25 mouse cellular contexts compared by ENCODE assay signal in the genomic region with DNA sequence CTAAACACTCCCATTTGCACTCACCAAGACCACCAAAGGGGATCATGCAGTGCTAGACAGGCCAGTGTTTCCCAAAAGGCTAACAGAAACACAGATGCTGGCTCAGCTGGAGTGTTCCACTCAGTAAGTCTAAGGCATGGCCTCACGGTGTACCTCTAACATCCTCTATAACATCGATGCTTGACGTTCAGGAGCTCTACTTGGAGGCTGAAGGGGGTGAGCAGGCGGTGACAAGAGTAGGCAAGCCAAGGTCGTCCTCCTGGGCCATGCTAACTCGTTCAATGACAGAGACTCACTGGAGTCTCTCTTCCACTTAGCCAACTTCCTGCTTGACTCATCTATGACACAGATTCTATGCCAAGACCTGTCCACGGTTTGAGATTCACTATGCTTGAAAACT.
DNase-seq lines count a peak whose midpoint lies in the region; ATAC-seq and TF ChIP-seq lines count a peak whose summit lies in the region.
"Had no signal": no experiment of that assay in that cellular context is flagged by ENCODE, and none has a peak within 500 bp of the region (broad histone marks: within the 10 kb centered on the region; RNA-seq: fewer than 3 reads in every experiment).

No protein-coding gene starts in this region.

- H3K4me2 ChIP-seq in stomach, postnatal 0 days (replicated peaks; ENCODE audit: low read depth) = no peak overlapping the region
- H3K4me2 ChIP-seq: embryonic facial prominence, embryonic 13.5 days; forebrain, embryonic 15.5 days; heart, embryonic 13.5 days; hindbrain, embryonic 14.5 days; midbrain, embryonic 15.5 days; neural tube, embryonic 15.5 days; stomach, embryonic 15.5 days had no signal

- ATAC-seq in stomach, postnatal 0 days (ENCODE audit: low FRiP score, low TSS enrichment) = no peak
- ATAC-seq: forebrain, embryonic 15.5 days; intestine, postnatal 0 days; midbrain, embryonic 15.5 days had no signal

- TF ChIP-seq EP300 in MEL (IDR thresholded peaks at IDR 0.05; ENCODE audit: low read depth in 1 of 2, low read length in 2 of 2) = no peak
- no peak for TF ChIP-seq EP300 in stomach, postnatal 0 days (optimal IDR thresholded peaks at IDR 0.05)

- H3K27ac ChIP-seq in MEL (ENCODE audit: control insufficient read depth, low read depth, low read length) = no peak overlapping the region
- H3K27ac ChIP-seq in stomach, postnatal 0 days (replicated peaks) = no peak overlapping the region
- H3K27ac ChIP-seq: embryonic facial prominence, embryonic 13.5 days; forebrain, embryonic 15.5 days; heart, embryonic 13.5 days; hindbrain, embryonic 14.5 days; kidney, postnatal 0 days; left cerebral cortex, adult 2 months; midbrain, embryonic 15.5 days; neural tube, embryonic 15.5 days; stomach, embryonic 15.5 days had no signal

- intact Hi-C loops in heart, postnatal 10 days (cut with DNase I) = loop anchor here (2.0 to 5.0 kb wide), 4 partner anchors 34 to 235 kb away; a partner anchor contains a TSS
- intact Hi-C loops in heart, postnatal 14 days (cut with DNase I) = loop anchor here (5.0 kb wide), 1 partner anchor 125 kb away; no protein-coding TSS in a partner anchor

- H3K36me3 ChIP-seq in MEL (ENCODE audit: control insufficient read depth in 1 of 2, insufficient read depth in 2 of 2, low read length in 2 of 2) = no peaks in the 10 kb centered on the region
- H3K36me3 ChIP-seq in stomach, postnatal 0 days (ENCODE audit: control insufficient read depth, insufficient read depth, low read length) = no peaks in the 10 kb centered on the region
- H3K36me3 ChIP-seq: embryonic facial prominence, embryonic 13.5 days; forebrain, embryonic 15.5 days; heart, embryonic 13.5 days; midbrain, embryonic 15.5 days; neural tube, embryonic 15.5 days; stomach, embryonic 15.5 days had no signal

- TF ChIP-seq CTCF in MEL (IDR thresholded peaks at IDR 0.05 in 2 of 3, conservative IDR thresholded peaks at IDR 0.05 in 1 of 3; ENCODE audit: control insufficient read depth in 1 of 3, insufficient read depth in 1 of 3, low read depth in 2 of 3, low read length in 3 of 3, poor library complexity in 1 of 3, severe bottlenecking in 1 of 3) = no peak
- no peak for TF ChIP-seq CTCF in stomach, postnatal 0 days (IDR thresholded peaks at IDR 0.05; ENCODE audit: low read depth)

- WGBS in stomach, postnatal 0 days = 56% methylated on average over 7 of the region's 7 CpGs

- peak; percentile 58 to 81 for DNase-seq in adrenal gland, adult (ENCODE audit: inconsistent age in 2 of 2, low spot score in 1 of 2)
- no peak for DNase-seq in adrenal gland, adult 18-20 months (ENCODE audit: low spot score in 2 of 2)
- peak; percentile 7 to 14 for DNase-seq in heart, postnatal 10 days
- DNase-seq in heart, postnatal 14 days = no peak
- DNase-seq in MEL (ENCODE audit: low read depth, low spot score) = peak; percentile 6
- DNase-seq in adrenal gland, postnatal 25 days = peak; percentile 43
- no peak for DNase-seq in urinary bladder, adult 2 months (ENCODE audit: low spot score)
- DNase-seq in stomach, postnatal 0 days (ENCODE audit: low spot score) = no peak
- DNase-seq: cerebellum, postnatal 10 days; gastrocnemius, postnatal 36 days; left cerebral cortex, postnatal 4 days; liver; lung, postnatal 10 days; right cerebral cortex, postnatal 14 days; thymus, adult 2 months had no signal

- TF ChIP-seq RAD21 in MEL (IDR thresholded peaks at IDR 0.05; ENCODE audit: low read depth, low read length) = no peak

- no peak overlapping the region for H3K9ac ChIP-seq in MEL (ENCODE audit: control insufficient read depth, low read depth, low read length, poor library complexity, severe bottlenecking)
- H3K9ac ChIP-seq in stomach, postnatal 0 days (ENCODE audit: low read length) = no peak overlapping the region
- H3K9ac ChIP-seq: embryonic facial prominence, embryonic 13.5 days; forebrain, embryonic 15.5 days; heart, embryonic 13.5 days; hindbrain, embryonic 14.5 days; midbrain, embryonic 15.5 days; neural tube, embryonic 15.5 days; stomach, embryonic 15.5 days had no signal

- H3K9me3 ChIP-seq in MEL (replicated peaks; ENCODE audit: insufficient read depth, low read length) = no peaks in the 10 kb centered on the region
- H3K9me3 ChIP-seq in stomach, postnatal 0 days (ENCODE audit: control insufficient read depth, low read length) = no peaks in the 10 kb centered on the region
- H3K9me3 ChIP-seq: embryonic facial prominence, embryonic 13.5 days; forebrain, embryonic 15.5 days; heart, embryonic 13.5 days; midbrain, embryonic 15.5 days; neural tube, embryonic 15.5 days; stomach, embryonic 15.5 days had no signal

- H3K4me3 ChIP-seq in MEL (ENCODE audit: control insufficient read depth in 1 of 2, insufficient read depth in 1 of 2, low read depth in 2 of 2, low read length in 2 of 2) = no peak overlapping the region
- no peak overlapping the region for H3K4me3 ChIP-seq in stomach, postnatal 0 days (ENCODE audit: low read depth, low read length)
- H3K4me3 ChIP-seq: embryonic facial prominence, embryonic 13.5 days; forebrain, embryonic 15.5 days; heart, embryonic 13.5 days; left cerebral cortex, adult 2 months; midbrain, embryonic 15.5 days; neural tube, embryonic 15.5 days; stomach, embryonic 15.5 days had no signal

- TF ChIP-seq POLR2A in MEL (IDR thresholded peaks at IDR 0.05; ENCODE audit: control insufficient read depth in 1 of 2, insufficient read depth in 1 of 2, low read depth in 1 of 2, low read length in 2 of 2, poor library complexity in 1 of 2) = no peak

- H3K4me1 ChIP-seq in MEL (ENCODE audit: control insufficient read depth in 1 of 2, insufficient read depth in 2 of 2, low read length in 2 of 2) = peaks cover 0 to 13% of the 10 kb centered on the region in 2 experiments; a peak in 2 of 4 replicates
- H3K4me1 ChIP-seq in stomach, postnatal 0 days (replicated peaks; ENCODE audit: control insufficient read depth, insufficient read depth) = no peaks in the 10 kb centered on the region
- H3K4me1 ChIP-seq: forebrain, embryonic 15.5 days; stomach, embryonic 15.5 days had no signal

- no peaks in the 10 kb centered on the region for H3K27me3 ChIP-seq in MEL (ENCODE audit: control insufficient read depth in 1 of 2, insufficient read depth in 2 of 2, low read length in 2 of 2)
- H3K27me3 ChIP-seq in stomach, postnatal 0 days (ENCODE audit: control insufficient read depth, insufficient read depth, low read length) = no peaks in the 10 kb centered on the region
- H3K27me3 ChIP-seq: embryonic facial prominence, embryonic 13.5 days; forebrain, embryonic 15.5 days; heart, embryonic 13.5 days; midbrain, embryonic 15.5 days; neural tube, embryonic 15.5 days; stomach, embryonic 15.5 days had no signal

- no peaks in the 10 kb centered on the region for H3K79me2 ChIP-seq in MEL (ENCODE audit: control insufficient read depth, insufficient read depth, low read length, poor library complexity)

TF ChIP-seq in MEL, 35 proteins besides CTCF, POLR2A, EP300 and RAD21:
- no peak for TF ChIP-seq USF2 (IDR thresholded peaks at IDR 0.05; ENCODE audit: borderline replicate concordance in 1 of 2, insufficient read depth in 1 of 2, low read depth in 1 of 2, low read length in 2 of 2)
- no peak for TF ChIP-seq MEF2A (IDR thresholded peaks at IDR 0.05; ENCODE audit: extremely low read depth, insufficient replicate concordance, low read depth, low read length, poor library complexity, severe bottlenecking)

Comparison
In these comparisons a context has a peak if more than half of its experiments do, and no peak if none do; other contexts are left out.
1. DNase-seq: peak in adrenal gland, adult (2 of 2), heart, postnatal 10 days (2 of 2), MEL (single experiment) and adrenal gland, postnatal 25 days (single experiment); none in adrenal gland, adult 18-20 months (0 of 2), heart, postnatal 14 days (0 of 2), urinary bladder, adult 2 months (single experiment) and stomach, postnatal 0 days (single experiment).